Mouse (Mus musculus) cortical plate, adult 2 months (tissue): ENCODE data around the gene Cnih3.

Source experiments
- CTCF ChIP-seq: fragments of 200-500 bp; IDR thresholded peaks from 2 replicates; pipeline ENCODE4 v1.5.1; 2011; ENCODE audit warnings: mild to moderate bottlenecking, control low read depth, low read length; ENCODE audit not compliant: insufficient read depth; ENCODE audit errors: extremely low read depth
- POLR2A ChIP-seq: fragments of 200-500 bp; IDR thresholded peaks from 2 replicates; pipeline ENCODE4 v1.6.1; 2011; ENCODE audit warnings: mild to moderate bottlenecking, low read length, control low read depth; ENCODE audit not compliant: insufficient read depth; ENCODE audit errors: extremely low read depth

DNA sequence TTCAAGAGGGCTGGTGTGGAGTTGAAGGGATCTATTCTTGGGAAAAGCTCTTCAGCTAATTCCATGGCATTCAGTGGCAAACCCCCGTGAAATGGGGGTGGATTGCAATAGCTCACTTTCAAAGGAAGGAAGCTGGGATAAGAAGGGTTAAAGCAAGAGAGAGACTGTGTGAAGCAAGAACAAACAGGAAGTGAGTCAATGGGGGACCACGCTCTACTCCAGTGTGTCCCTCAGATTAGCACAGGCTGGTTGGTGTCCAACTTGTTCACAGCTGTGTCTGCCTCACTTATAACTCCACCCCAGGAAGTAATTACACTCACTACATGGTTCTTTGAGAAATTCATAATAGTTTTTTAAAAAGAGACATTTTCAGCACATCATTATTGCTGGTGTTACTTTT lies 19.8 kb upstream of the Cnih3 start:
- TF ChIP-seq POLR2A: no peak
- TF ChIP-seq CTCF: no peak
